Mouse (Mus musculus): ENCODE results near the gene Rnf224. TPM values are rescaled to one million over a fixed set of nuclear protein-coding genes. Genes with fewer than 3 reads are reported as not detected.
A peak's percentile ranks its signal among the peaks of the same experiment; 100 is the strongest.

The Rnf224 gene
- total RNA-seq (2021) = not detected

GRCm38 (mm10) chr2:25236614-25237013 lies at the start of gene Rnf224:
Gene Rnf224 (minus strand): TSS chr2:25236787.
- intact Hi-C loops (cut with DNase I) = no loop called here
- no peak for DNase-seq (ENCODE audit: extremely low spot score in 1 of 2, low spot score in 2 of 2)

GRCm38 (mm10) chr2:25286314-25286713 lies 49.7 kb upstream of the Rnf224 start:
- DNase-seq (ENCODE audit: extremely low spot score in 1 of 2, low spot score in 2 of 2) = no peak
- intact Hi-C loops (cut with DNase I) = no loop called here

- intact Hi-C loops (cut with DNase I) = no loop called here
- no peak for DNase-seq (ENCODE audit: extremely low spot score in 1 of 2, low spot score in 2 of 2)
Measured at GRCm38 (mm10) chr2:25285551-25285950, 49.0 kb upstream of the Rnf224 start.

- peak in 1 of 2 experiments; percentile 88 for DNase-seq (ENCODE audit: extremely low spot score in 1 of 2, low spot score in 2 of 2)
- intact Hi-C loops (cut with DNase I) = loop anchor here (5.0 kb wide), 1 partner anchor 48 kb away; no protein-coding TSS in a partner anchor
Measured at GRCm38 (mm10) chr2:25278928-25279882, 42.6 kb upstream of the Rnf224 start.

- no peak for DNase-seq (ENCODE audit: extremely low spot score in 1 of 2, low spot score in 2 of 2)
- intact Hi-C loops (cut with DNase I) = no loop called here
Measured at GRCm38 (mm10) chr2:25273010-25273409, 36.4 kb upstream of the Rnf224 start.

- no peak for DNase-seq (ENCODE audit: extremely low spot score in 1 of 2, low spot score in 2 of 2)
- intact Hi-C loops (cut with DNase I) = no loop called here
Measured at GRCm38 (mm10) chr2:25272515-25272914, 35.9 kb upstream of the Rnf224 start.

GRCm38 (mm10) chr2:25271827-25272511 lies 35.4 kb upstream of the Rnf224 start, which contains the start of the genes Ssna1 and Anapc2:
Gene Ssna1 (minus strand): TSS chr2:25272438.
Gene Anapc2 (plus strand): TSS chr2:25272478.
- peak; percentile 96 to 99 for DNase-seq (ENCODE audit: extremely low spot score in 1 of 2, low spot score in 2 of 2)
- intact Hi-C loops (cut with DNase I) = no loop called here

GRCm38 (mm10) chr2:25267746-25268309 lies 31.2 kb upstream of the Rnf224 start:
- intact Hi-C loops (cut with DNase I) = no loop called here
- DNase-seq (ENCODE audit: extremely low spot score in 1 of 2, low spot score in 2 of 2) = no peak

- DNase-seq (ENCODE audit: extremely low spot score in 1 of 2, low spot score in 2 of 2) = no peak
- intact Hi-C loops (cut with DNase I) = no loop called here
Measured at GRCm38 (mm10) chr2:25267241-25267640, 30.7 kb upstream of the Rnf224 start.

GRCm38 (mm10) chr2:25266720-25267119 lies 30.1 kb upstream of the Rnf224 start:
- peak in 1 of 2 experiments; percentile 71 for DNase-seq (ENCODE audit: extremely low spot score in 1 of 2, low spot score in 2 of 2)

GRCm38 (mm10) chr2:25265897-25266656 lies 29.5 kb upstream of the Rnf224 start:
- intact Hi-C loops (cut with DNase I) = no loop called here

More at GRCm38 (mm10) chr2:25266720-25267119, 30.1 kb upstream of the Rnf224 start:
- intact Hi-C loops (cut with DNase I) = no loop called here

GRCm38 (mm10) chr2:25264851-25265250 lies 28.3 kb upstream of the Rnf224 start:
- DNase-seq (ENCODE audit: extremely low spot score in 1 of 2, low spot score in 2 of 2) = no peak
- intact Hi-C loops (cut with DNase I) = no loop called here

More at GRCm38 (mm10) chr2:25265897-25266656, 29.5 kb upstream of the Rnf224 start:
- DNase-seq (ENCODE audit: extremely low spot score in 1 of 2, low spot score in 2 of 2) = no peak

GRCm38 (mm10) chr2:25264286-25264660 lies 27.7 kb upstream of the Rnf224 start:
- intact Hi-C loops (cut with DNase I) = no loop called here
- DNase-seq (ENCODE audit: extremely low spot score in 1 of 2, low spot score in 2 of 2) = no peak

GRCm38 (mm10) chr2:25263623-25264285 lies 27.2 kb upstream of the Rnf224 start:
- DNase-seq (ENCODE audit: extremely low spot score in 1 of 2, low spot score in 2 of 2) = no peak
- intact Hi-C loops (cut with DNase I) = no loop called here

- peak in 1 of 2 experiments; percentile 72 for DNase-seq (ENCODE audit: extremely low spot score in 1 of 2, low spot score in 2 of 2)
- intact Hi-C loops (cut with DNase I) = no loop called here
Measured at GRCm38 (mm10) chr2:25262795-25263622, 26.4 kb upstream of the Rnf224 start.

GRCm38 (mm10) chr2:25262291-25262767 lies 25.7 kb upstream of the Rnf224 start, which contains the start of gene Tprn:
Gene Tprn (plus strand): TSS chr2:25262618.
- intact Hi-C loops (cut with DNase I) = no loop called here

GRCm38 (mm10) chr2:25261870-25262269 lies 25.3 kb upstream of the Rnf224 start:
- intact Hi-C loops (cut with DNase I) = no loop called here
- DNase-seq (ENCODE audit: extremely low spot score in 1 of 2, low spot score in 2 of 2) = no peak

More at GRCm38 (mm10) chr2:25262291-25262767, 25.7 kb upstream of the Rnf224 start, which contains the start of gene Tprn:
- DNase-seq (ENCODE audit: extremely low spot score in 1 of 2, low spot score in 2 of 2) = peak; percentile 96 to 98
